17 mouse cellular contexts compared by ENCODE assay signal in the genomic region with DNA sequence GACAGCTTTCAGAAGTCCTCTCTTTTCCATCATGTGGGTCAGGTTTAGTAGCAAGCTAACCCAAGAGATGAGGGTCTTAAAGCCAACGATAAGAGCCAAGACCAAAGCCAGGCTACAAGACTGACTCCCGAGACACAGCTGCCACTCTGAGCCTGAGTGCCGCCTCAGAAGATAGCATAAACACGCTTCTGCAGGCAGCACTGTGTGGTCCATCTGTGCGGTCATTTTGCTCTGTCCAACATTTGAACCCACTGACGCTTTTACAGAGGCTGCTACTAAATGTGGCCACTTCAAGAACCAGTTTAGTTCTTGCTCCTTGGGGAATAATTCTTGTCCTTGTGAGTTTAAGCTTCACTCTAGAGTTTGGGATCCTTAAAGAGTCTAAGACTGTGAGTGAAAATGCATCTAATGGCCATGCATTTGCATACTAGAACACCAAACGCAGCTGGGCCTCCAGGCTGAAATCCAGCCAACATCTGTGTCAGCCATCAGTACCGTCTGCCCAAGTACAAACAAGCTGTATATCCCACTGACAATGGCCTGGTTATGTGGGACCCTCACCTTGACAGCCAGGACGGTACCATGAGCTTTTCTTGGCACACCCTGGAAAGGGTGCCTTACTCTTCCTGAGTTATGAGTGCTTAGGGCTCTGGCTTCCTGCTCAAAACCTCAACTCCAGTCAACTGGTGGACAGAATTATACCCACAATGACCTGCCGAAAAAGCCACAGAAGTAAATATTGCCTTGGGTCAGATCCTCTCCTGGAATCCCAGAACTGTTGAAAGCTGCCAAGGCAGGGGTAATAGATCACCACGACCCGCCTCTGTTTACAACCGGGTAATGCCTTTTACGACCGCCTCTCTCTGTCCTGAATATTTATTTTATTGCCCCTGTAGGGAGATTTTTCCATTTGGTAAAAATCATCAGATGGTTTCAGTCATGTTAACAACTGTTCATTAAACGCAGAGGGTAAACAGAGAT. TPM values are rescaled to one million over a fixed set of nuclear protein-coding genes. Genes with fewer than 3 reads are reported as not detected.
DNase-seq lines count a peak whose midpoint lies in the region; ATAC-seq lines count a peak whose summit lies in the region.
"Had no signal": no experiment of that assay in that cellular context is flagged by ENCODE, and none has a peak within 500 bp of the region (broad histone marks: within the 10 kb centered on the region; RNA-seq: fewer than 3 reads in every experiment).

No protein-coding gene starts in this region.

- DNase-seq in cerebellum, postnatal 10 days, result peak; percentile 38
- DNase-seq in cerebellum, adult 9-11 months, result no peak
- no peak for DNase-seq in neural tube, embryonic 10.5 days (ENCODE audit: extremely low spot score, low spot score)
- peak; percentile 42 to 60 for DNase-seq in kidney, postnatal 4 days
- no peak for DNase-seq in adrenal gland, postnatal 36 days
- no peak for DNase-seq in ovary, postnatal 14 days (ENCODE audit: low spot score)
- no peak for DNase-seq in heart, adult 9 months (ENCODE audit: low spot score in 2 of 2)
- DNase-seq: adrenal gland, postnatal 25 days; cerebellum, postnatal 25 days; liver, postnatal 0 days had no signal

- H3K4me2 ChIP-seq in neural tube, embryonic 13.5 days, result no peak overlapping the region
- H3K4me2 ChIP-seq: forebrain, embryonic 12.5 days; hindbrain, embryonic 14.5 days; limb, embryonic 15.5 days; neural tube, embryonic 12.5 days had no signal

- H3K9me3 ChIP-seq in neural tube, embryonic 13.5 days, result no peaks in the 10 kb centered on the region
- H3K9me3 ChIP-seq: forebrain, embryonic 12.5 days; limb, embryonic 15.5 days; neural tube, embryonic 12.5 days had no signal

- H3K27ac ChIP-seq in neural tube, embryonic 13.5 days (replicated peaks), result no peak overlapping the region
- H3K27ac ChIP-seq: forebrain, embryonic 12.5 days; hindbrain, embryonic 14.5 days; limb, embryonic 15.5 days; neural tube, embryonic 12.5 days had no signal

- H3K4me3 ChIP-seq in neural tube, embryonic 13.5 days, result no peak overlapping the region
- H3K4me3 ChIP-seq: forebrain, embryonic 12.5 days; limb, embryonic 15.5 days; neural tube, embryonic 12.5 days had no signal

- no peaks in the 10 kb centered on the region for H3K36me3 ChIP-seq in neural tube, embryonic 13.5 days
- H3K36me3 ChIP-seq: forebrain, embryonic 12.5 days; limb, embryonic 15.5 days; neural tube, embryonic 12.5 days had no signal

- H3K27me3 ChIP-seq in neural tube, embryonic 13.5 days, result 0 out of 2 replicates have a peak, but pooled peaks cover 4% of the 10 kb centered on the region
- H3K27me3 ChIP-seq: forebrain, embryonic 12.5 days; neural tube, embryonic 12.5 days had no signal

- no peak overlapping the region for H3K9ac ChIP-seq in neural tube, embryonic 13.5 days
- H3K9ac ChIP-seq: forebrain, embryonic 12.5 days; hindbrain, embryonic 14.5 days; limb, embryonic 15.5 days; liver, postnatal 0 days; neural tube, embryonic 12.5 days had no signal

- peaks cover 9% of the 10 kb centered on the region for H3K4me1 ChIP-seq in neural tube, embryonic 13.5 days (replicated peaks)
- H3K4me1 ChIP-seq: forebrain, embryonic 12.5 days had no signal

- ATAC-seq in neural tube, embryonic 13.5 days (ENCODE audit: low read depth), result peak; percentile 50; the same call in 1 of the 2 replicates
- ATAC-seq: activated CD4-positive, CD25-positive, alpha-beta regulatory T cell, adult 4 months; liver, postnatal 0 days had no signal

- 31% methylated on average over 16 of the region's 16 CpGs for whole genome bisulfite sequencing in neural tube, embryonic 13.5 days

RNA-seq across cellular contexts. Expression of gene Cxcl12, which starts 8.3 kb away (rescaled TPM):
- 54.5 and 64.0 TPM in 2 replicates for polyA plus RNA-seq in neural tube, embryonic 13.5 days (2015; fragmentation: Nextera tagmentation; extraction: Ambion mirVana)
- 10 to 100 TPM; 44.6 to 48.6 TPM for total RNA-seq in adrenal gland, postnatal 36 days (2021)
- total RNA-seq: CH12.LX had no signal
- polyA plus RNA-seq: activated CD4-positive, CD25-positive, alpha-beta regulatory T cell, adult 4 months had no signal

Comparison
In these comparisons a context has a peak if more than half of its experiments do, and no peak if none do; other contexts are left out.
1. DNase-seq: peak in cerebellum, postnatal 10 days (2 of 2) and kidney, postnatal 4 days (2 of 2); none in cerebellum, adult 9-11 months (single experiment), neural tube, embryonic 10.5 days (single experiment), adrenal gland, postnatal 36 days (0 of 2), ovary, postnatal 14 days (single experiment) and heart, adult 9 months (0 of 2).